Mouse (Mus musculus) thymus, postnatal 0 days (tissue): ENCODE measurements around the gene Mboat7. TPM values are rescaled to one million over a fixed set of nuclear protein-coding genes. Genes with fewer than 3 reads are reported as not detected.

Experiments
- DNase-seq: peaks from one replicate; pipeline ENCODE4 v3.0.0-alpha.2; 2015; ENCODE audit warnings: low spot score
- polyA plus RNA-seq: library from polyadenylated mRNA; unstranded; fragments of >200 nt; fragmentation: Nextera tagmentation; extraction: Ambion mirVana; gene quantifications from 2 replicates; pipeline ENCODE4 v1.2.1, GENCODE M21; 2015

The Mboat7 gene
- polyA plus RNA-seq, 1 experiment from 2014 or later, result 36.0 TPM

DNA sequence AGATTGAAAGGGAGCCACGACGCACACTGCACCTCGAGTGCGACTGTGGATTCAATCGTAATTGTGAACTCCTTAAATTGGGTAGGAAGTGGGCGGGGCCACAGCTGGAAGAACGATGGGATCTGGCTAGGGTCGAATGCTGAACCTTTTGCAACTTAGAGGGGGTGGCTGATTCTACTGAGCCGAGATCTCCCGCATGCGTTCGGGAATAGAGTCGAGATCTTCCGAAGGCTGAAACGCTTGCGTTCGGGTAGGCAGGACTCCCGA lies 419 bp upstream of the Mboat7 start:
- no peak for DNase-seq

GRCm38 (mm10) chr7:3692382-3692986 lies 839 bp downstream of the Mboat7 start, which contains the start of gene Tsen34:
Gene Tsen34, plus strand, starts transcription at chr7:3692863.
- DNase-seq, result peak; percentile 50

- DNase-seq, result no peak
These were observed 1.4 kb downstream of the Mboat7 start for GRCm38 (mm10) chr7:3691919-3692318.

DNA sequence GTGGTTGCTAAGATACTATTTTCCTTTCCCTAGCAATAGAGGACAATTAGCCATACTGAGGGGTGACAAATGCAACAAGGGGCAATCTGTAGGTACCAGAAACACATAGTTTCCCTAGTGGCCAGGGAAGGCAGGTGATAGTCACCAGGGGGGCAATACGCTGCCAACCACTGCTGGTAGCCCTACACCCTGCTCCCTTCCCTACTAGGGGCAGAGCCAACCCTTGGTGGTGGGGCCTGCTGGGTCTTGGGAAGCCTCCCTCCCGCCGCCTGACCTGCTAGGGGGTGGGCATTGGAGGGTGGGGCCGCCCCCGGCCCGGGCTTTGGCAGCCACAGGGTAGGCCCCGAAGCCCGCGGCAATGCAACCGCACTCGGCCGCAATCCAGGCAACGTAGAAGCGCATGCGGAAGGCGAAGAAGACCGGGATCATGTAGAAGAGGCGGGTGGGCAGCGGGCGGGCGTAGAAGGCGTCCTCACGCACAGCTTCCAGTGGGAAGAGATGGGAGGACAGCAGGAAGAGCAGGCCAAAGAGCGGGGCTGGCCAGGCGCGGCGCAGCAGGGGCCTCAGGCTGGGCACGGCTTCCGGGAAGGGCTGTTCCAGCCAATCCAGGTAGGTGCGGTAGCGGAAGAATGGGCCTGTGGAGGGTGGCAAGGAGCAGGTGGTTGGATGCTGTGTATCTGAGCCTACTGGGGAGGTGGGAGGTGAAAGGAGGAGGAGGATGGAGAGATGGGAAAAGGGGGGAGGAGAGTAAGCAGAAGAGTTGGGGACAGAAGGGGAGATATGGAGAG lies 7.7 kb downstream of the Mboat7 start:
- no peak for DNase-seq

GRCm38 (mm10) chr7:3684698-3685097 lies 8.6 kb downstream of the Mboat7 start:
- DNase-seq, result no peak

DNA sequence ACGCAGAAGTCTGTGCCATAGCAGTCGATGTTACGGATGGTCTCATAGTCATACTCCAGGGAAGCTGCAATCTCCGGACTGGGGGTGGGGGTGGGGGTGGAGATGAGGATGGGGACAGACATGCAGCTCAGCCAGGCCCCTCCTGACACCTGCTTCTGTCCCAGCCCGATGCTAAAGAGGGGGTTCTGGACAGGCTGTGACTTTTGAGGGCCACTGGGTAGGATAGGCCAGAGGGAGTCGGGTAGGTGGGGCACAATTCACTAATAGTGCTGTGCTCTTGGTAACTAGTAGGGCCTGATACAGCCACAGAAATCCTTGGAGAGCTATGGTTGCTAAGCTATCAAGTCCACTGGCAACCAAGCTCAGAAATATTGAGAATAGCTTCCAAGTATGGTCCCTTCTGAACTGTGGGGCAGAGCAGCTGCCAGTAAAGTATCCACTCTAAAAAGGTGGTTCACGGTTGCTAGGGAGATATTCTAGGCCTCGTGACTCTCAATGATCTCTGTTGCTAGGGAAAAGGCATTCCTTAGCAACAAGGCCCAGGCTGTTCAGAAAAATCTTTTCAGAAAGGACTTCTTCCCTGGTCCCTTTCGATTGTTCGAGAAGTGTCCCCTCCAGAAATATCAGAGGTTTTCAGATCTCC lies 9.3 kb downstream of the Mboat7 start:
- DNase-seq, result no peak

GRCm38 (mm10) chr7:3677342-3677741 lies 16.0 kb downstream of the Mboat7 start, which contains the start of gene Tmc4:
Gene Tmc4, minus strand, starts transcription at chr7:3677553.
- DNase-seq, result no peak

- no peak for DNase-seq
These were observed 17.0 kb downstream of the Mboat7 start for GRCm38 (mm10) chr7:3676371-3676770.

GRCm38 (mm10) chr7:3675228-3675548 lies 18.1 kb downstream of the Mboat7 start:
- no peak for DNase-seq

DNA sequence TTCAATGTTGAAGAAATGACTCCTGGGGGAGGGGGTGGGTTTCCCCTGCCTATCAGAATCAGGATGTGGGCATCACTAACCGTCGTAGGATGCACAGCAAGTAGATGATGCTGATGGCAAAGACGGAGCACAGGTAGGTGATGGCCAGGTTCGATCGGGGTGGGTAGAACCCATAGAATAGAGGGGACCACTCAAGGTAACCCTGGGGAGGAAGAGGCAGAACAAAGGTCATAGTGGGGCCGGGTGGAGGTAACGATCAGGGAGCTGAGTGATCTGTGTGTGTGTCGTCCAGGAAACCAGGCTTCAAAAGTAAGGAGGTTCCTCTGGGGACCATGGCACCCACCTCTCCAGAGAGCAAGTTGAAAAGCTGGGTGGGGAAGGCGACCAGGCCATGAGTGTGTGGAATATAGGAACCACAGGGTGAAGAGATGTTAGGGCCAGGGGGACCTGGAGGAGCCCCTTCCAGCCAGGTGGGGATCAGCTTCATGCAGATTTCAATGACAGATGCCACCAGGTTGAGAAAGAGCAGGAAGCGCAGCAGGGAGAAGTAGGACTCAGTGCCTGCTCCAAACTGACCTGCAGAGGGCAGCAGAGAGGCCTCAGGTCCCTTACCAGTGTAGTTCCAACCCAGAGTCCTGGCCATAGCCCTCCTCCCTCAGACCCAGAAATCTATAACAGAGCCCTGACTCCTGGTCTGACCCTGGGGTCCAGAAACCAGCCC lies 18.7 kb downstream of the Mboat7 start:
- peak; percentile 79 for DNase-seq

- DNase-seq, result no peak
These were observed 26.4 kb downstream of the Mboat7 start for GRCm38 (mm10) chr7:3666921-3667391.

- DNase-seq, result peak; percentile 95
These were observed 27.9 kb downstream of the Mboat7 start, which contains the start of gene Leng1 for GRCm38 (mm10) chr7:3665215-3666114. Gene Leng1, minus strand, starts transcription at chr7:3665840.

- DNase-seq, result no peak
These were observed 28.7 kb downstream of the Mboat7 start for GRCm38 (mm10) chr7:3664524-3665214.

GRCm38 (mm10) chr7:3658578-3658977 lies 34.7 kb downstream of the Mboat7 start:
- no peak for DNase-seq

- no peak for DNase-seq
These were observed 36.4 kb downstream of the Mboat7 start for GRCm38 (mm10) chr7:3656966-3657365.

- no peak for DNase-seq
These were observed 46.7 kb downstream of the Mboat7 start for GRCm38 (mm10) chr7:3646641-3647040.

GRCm38 (mm10) chr7:3646188-3646587 lies 47.1 kb downstream of the Mboat7 start:
- DNase-seq, result peak; percentile 19

GRCm38 (mm10) chr7:3645488-3646025 lies 47.8 kb downstream of the Mboat7 start:
- no peak for DNase-seq

- DNase-seq, result peak; percentile 99
These were observed 48.4 kb downstream of the Mboat7 start, which contains the start of gene Cnot3 for GRCm38 (mm10) chr7:3644672-3645487. Gene Cnot3, plus strand, starts transcription at chr7:3645268.
